Mouse (Mus musculus): ENCODE measurements at regions not wholly inside any gene's neighbourhood (a gene's known extent, or its start where the extent isn't known, plus 50 kb on each side); places are given as distances from the start of the nearest gene placed in this dataset.

- no peak overlapping the region for H3K27ac ChIP-seq (replicated peaks)
- WGBS = 56% methylated on average over 2 of the region's 2 CpGs
- H3K4me2 ChIP-seq = no peak overlapping the region
- no peaks in the 10 kb centered on the region for H3K9me3 ChIP-seq
- no peak for ATAC-seq (ENCODE audit: low FRiP score, low read depth)
- H3K36me3 ChIP-seq = no peaks in the 10 kb centered on the region
- no peaks in the 10 kb centered on the region for H3K4me1 ChIP-seq (replicated peaks)
- no peak overlapping the region for H3K9ac ChIP-seq
- H3K4me3 ChIP-seq = no peak overlapping the region
- H3K27me3 ChIP-seq = no peaks in the 10 kb centered on the region
Measured at GRCm38 (mm10) chr15:56108313-56108712, 1369.1 kb downstream of the Slc22a22 start.

DNA sequence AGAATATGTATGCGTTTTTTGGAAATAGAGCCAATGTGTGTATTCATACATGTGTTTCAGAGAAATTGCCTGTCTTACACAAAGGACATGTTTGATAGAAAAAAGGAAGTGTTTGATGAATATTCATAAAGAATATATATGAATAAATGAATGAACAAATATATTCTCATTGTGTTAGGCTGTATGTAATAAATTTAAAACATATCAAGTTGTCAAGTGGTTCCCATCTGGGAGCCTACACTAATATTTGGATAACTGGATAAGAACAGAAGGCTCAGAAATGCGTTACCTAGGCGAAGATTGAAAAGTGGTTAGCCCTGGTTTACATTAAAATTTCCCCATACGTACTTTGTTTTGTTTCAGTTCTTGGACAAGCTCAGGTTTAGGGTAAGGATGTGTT lies 1369.7 kb downstream of the Slc22a22 start:
- Histone ChIP-seq H3K9ac (no peak overlapping the region), H3K9me3 (no peaks in the 10 kb centered on the region), H3K4me2 (no peak overlapping the region), H3K36me3 (no peaks in the 10 kb centered on the region), H3K4me1 (replicated peaks) (no peaks in the 10 kb centered on the region), H3K4me3 (no peak overlapping the region), H3K27ac (replicated peaks) (no peak overlapping the region), H3K27me3 (no peaks in the 10 kb centered on the region)
- ATAC-seq (ENCODE audit: low FRiP score, low read depth) = no peak
- 72% methylated on average over 4 of the region's 4 CpGs for WGBS

GRCm38 (mm10) chr15:56100133-56100735 lies 1377.2 kb downstream of the Slc22a22 start:
- no peak overlapping the region for H3K4me2 ChIP-seq
- H3K4me3 ChIP-seq = no peak overlapping the region
- no peak overlapping the region for H3K27ac ChIP-seq (replicated peaks)
- H3K9ac ChIP-seq = no peak overlapping the region
- no peaks in the 10 kb centered on the region for H3K4me1 ChIP-seq (replicated peaks)
- no peaks in the 10 kb centered on the region for H3K9me3 ChIP-seq
- H3K27me3 ChIP-seq = no peaks in the 10 kb centered on the region
- H3K36me3 ChIP-seq = no peaks in the 10 kb centered on the region
- WGBS = 77% methylated on average over 3 of the region's 3 CpGs
- peak; percentile 56; the same call in 1 of the 2 replicates for ATAC-seq (ENCODE audit: low FRiP score, low read depth)

GRCm38 (mm10) chr15:56077838-56078567 lies 1399.4 kb downstream of the Slc22a22 start:
- Histone ChIP-seq H3K4me3 (no peak overlapping the region), H3K27me3 (no peaks in the 10 kb centered on the region), H3K36me3 (no peaks in the 10 kb centered on the region), H3K9ac (no peak overlapping the region), H3K4me1 (replicated peaks) (peaks cover 8% of the 10 kb centered on the region), H3K4me2 (peak overlapping the region; percentile 40), H3K27ac (replicated peaks) (0 out of 2 replicates have a peak overlapping the region, but pooled peaks have one; percentile 40), H3K9me3 (no peaks in the 10 kb centered on the region)
- WGBS = 25% methylated on average over 11 of the region's 11 CpGs
- peak; percentile 89 for ATAC-seq (ENCODE audit: low FRiP score, low read depth)

GRCm38 (mm10) chr15:56077081-56077480 lies 1400.3 kb downstream of the Slc22a22 start:
- Histone ChIP-seq H3K9me3 (no peaks in the 10 kb centered on the region), H3K4me3 (no peak overlapping the region), H3K9ac (no peak overlapping the region), H3K4me1 (replicated peaks) (peaks cover 8% of the 10 kb centered on the region), H3K4me2 (no peak overlapping the region), H3K36me3 (no peaks in the 10 kb centered on the region), H3K27ac (replicated peaks) (no peak overlapping the region), H3K27me3 (no peaks in the 10 kb centered on the region)
- WGBS = 38% methylated on average over 1 of the region's 1 CpGs
- ATAC-seq (ENCODE audit: low FRiP score, low read depth) = no peak

GRCm38 (mm10) chr15:56076680-56077079 lies 1400.7 kb downstream of the Slc22a22 start:
- no peaks in the 10 kb centered on the region for H3K9me3 ChIP-seq

DNA sequence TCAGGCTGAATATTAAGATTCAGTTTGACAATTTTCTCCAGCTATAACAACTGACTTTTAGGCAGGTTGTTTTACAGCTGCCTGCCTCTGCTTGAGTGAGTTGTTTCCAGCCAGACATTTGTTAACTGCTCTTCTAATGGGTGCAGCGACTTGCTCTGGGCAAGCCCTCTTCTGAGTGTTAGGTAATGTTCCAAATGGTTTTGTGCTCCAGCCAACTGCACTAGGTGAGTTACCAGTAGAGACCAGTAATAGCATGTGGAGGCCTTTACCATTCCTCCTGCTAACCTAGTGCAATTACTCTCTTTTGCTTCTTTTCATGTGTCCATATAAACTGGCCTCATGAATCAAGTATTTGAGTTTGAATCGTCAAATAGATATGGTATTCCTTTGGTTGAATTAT lies 1407.9 kb downstream of the Slc22a22 start:
- ATAC-seq (ENCODE audit: low FRiP score, low read depth) = no peak
- H3K27me3 ChIP-seq = no peaks in the 10 kb centered on the region
- WGBS = 87% methylated on average over 2 of the region's 2 CpGs
- H3K9ac ChIP-seq = no peak overlapping the region
- H3K9me3 ChIP-seq = no peaks in the 10 kb centered on the region
- H3K4me2 ChIP-seq = no peak overlapping the region
- no peak overlapping the region for H3K4me3 ChIP-seq
- no peak overlapping the region for H3K27ac ChIP-seq (replicated peaks)
- no peaks in the 10 kb centered on the region for H3K36me3 ChIP-seq
- no peaks in the 10 kb centered on the region for H3K4me1 ChIP-seq (replicated peaks)

More at GRCm38 (mm10) chr15:56076680-56077079, 1400.7 kb downstream of the Slc22a22 start:
- Histone ChIP-seq H3K27ac (replicated peaks) (no peak overlapping the region), H3K27me3 (no peaks in the 10 kb centered on the region), H3K36me3 (no peaks in the 10 kb centered on the region), H3K4me1 (replicated peaks) (peaks cover 8% of the 10 kb centered on the region), H3K4me2 (no peak overlapping the region), H3K9ac (no peak overlapping the region), H3K4me3 (no peak overlapping the region)
- ATAC-seq (ENCODE audit: low FRiP score, low read depth) = no peak
- WGBS = 97% methylated on average over 1 of the region's 1 CpGs

DNA sequence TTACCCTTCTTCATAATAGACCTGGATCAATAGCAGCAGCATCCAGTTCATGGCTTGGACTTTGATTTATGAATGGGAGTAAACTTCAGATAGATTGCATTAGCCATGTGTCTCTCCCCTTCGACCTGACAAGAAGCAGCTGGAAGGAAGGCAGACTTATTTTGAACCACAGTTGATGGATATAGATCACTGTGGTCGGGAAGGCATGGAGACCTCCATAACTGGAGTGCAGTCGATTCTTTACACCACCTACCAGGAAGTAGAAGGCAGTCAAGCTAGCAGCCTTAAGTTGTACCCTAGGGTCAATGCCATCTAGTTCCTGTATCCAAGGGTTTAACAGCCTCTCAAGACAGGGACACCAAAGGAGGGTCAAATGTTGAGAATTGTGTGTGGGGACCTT lies 1410.2 kb downstream of the Slc22a22 start:
- Histone ChIP-seq H3K4me3 (no peak overlapping the region), H3K4me2 (no peak overlapping the region), H3K9me3 (no peaks in the 10 kb centered on the region), H3K27me3 (no peaks in the 10 kb centered on the region), H3K36me3 (no peaks in the 10 kb centered on the region), H3K27ac (replicated peaks) (no peak overlapping the region), H3K4me1 (replicated peaks) (no peaks in the 10 kb centered on the region), H3K9ac (no peak overlapping the region)
- no peak for ATAC-seq (ENCODE audit: low FRiP score, low read depth)
- WGBS = 68% methylated on average over 3 of the region's 3 CpGs

GRCm38 (mm10) chr15:56066540-56066939 lies 1410.9 kb downstream of the Slc22a22 start:
- Histone ChIP-seq H3K27me3 (no peaks in the 10 kb centered on the region), H3K4me1 (replicated peaks) (no peaks in the 10 kb centered on the region), H3K36me3 (no peaks in the 10 kb centered on the region), H3K4me3 (no peak overlapping the region), H3K9me3 (no peaks in the 10 kb centered on the region), H3K9ac (no peak overlapping the region), H3K4me2 (no peak overlapping the region), H3K27ac (replicated peaks) (no peak overlapping the region)
- no peak for ATAC-seq (ENCODE audit: low FRiP score, low read depth)
- WGBS = 73% methylated on average over 4 of the region's 4 CpGs

- no peak overlapping the region for H3K4me3 ChIP-seq
- WGBS = 28% methylated on average over 7 of the region's 7 CpGs
- H3K36me3 ChIP-seq = no peaks in the 10 kb centered on the region
- H3K9ac ChIP-seq = no peak overlapping the region
- H3K9me3 ChIP-seq = no peaks in the 10 kb centered on the region
- no peak overlapping the region for H3K4me2 ChIP-seq
- ATAC-seq (ENCODE audit: low FRiP score, low read depth) = peak; percentile 85
- no peaks in the 10 kb centered on the region for H3K4me1 ChIP-seq (replicated peaks)
- no peak overlapping the region for H3K27ac ChIP-seq (replicated peaks)
- H3K27me3 ChIP-seq = no peaks in the 10 kb centered on the region
Measured at GRCm38 (mm10) chr15:56065872-56066534, 1411.4 kb downstream of the Slc22a22 start.

DNA sequence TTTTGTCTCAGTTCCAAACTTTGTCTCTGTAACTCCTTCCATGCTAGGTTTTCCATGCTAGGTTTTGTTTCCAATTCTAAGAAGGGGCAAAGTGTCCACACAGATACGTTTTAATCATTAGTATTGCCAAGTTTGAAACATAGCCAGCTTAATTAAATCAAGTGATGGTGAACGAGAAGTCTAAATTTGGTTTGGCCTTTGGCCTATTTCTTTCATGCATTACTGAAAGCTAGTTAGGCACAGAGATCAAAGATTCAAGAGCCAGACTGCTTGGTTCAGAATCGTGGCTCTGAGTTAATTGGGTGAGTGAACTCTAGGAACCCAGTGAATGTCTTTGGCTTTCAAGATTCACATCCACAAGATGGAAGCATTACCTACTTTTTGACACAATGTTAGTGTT lies 1414.8 kb downstream of the Slc22a22 start:
- WGBS = 63% methylated on average over 3 of the region's 3 CpGs
- H3K36me3 ChIP-seq = no peaks in the 10 kb centered on the region

DNA sequence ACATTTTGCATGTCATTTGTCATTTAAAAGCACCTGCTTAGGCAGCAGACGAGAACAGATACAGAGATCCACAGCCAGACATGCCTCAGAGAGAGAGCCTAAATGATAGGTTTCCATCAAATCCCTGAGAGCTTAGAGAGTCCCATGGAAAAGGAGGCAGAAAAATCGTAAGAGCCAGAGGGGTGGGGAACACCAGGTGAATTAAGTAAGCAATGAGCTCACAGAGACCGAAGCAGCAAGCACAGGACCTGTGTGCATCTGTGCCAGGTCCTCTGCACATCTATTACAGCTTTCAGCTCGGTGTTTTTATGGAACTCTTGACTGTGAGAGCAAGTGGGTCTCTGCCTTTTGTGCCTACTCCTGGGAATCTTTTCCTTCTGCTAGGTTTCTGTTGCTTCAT lies 1416.1 kb downstream of the Slc22a22 start:
- Histone ChIP-seq H3K36me3 (no peaks in the 10 kb centered on the region), H3K9ac (no peak overlapping the region), H3K27me3 (no peaks in the 10 kb centered on the region), H3K4me1 (replicated peaks) (no peaks in the 10 kb centered on the region), H3K4me3 (no peak overlapping the region), H3K27ac (replicated peaks) (no peak overlapping the region), H3K4me2 (no peak overlapping the region), H3K9me3 (no peaks in the 10 kb centered on the region)
- ATAC-seq (ENCODE audit: low FRiP score, low read depth) = no peak
- WGBS = 62% methylated on average over 4 of the region's 4 CpGs

More for the DNA sequence above, 1414.8 kb downstream of the Slc22a22 start:
- Histone ChIP-seq H3K9ac (no peak overlapping the region), H3K27ac (replicated peaks) (no peak overlapping the region), H3K4me3 (no peak overlapping the region), H3K4me1 (replicated peaks) (no peaks in the 10 kb centered on the region), H3K27me3 (no peaks in the 10 kb centered on the region), H3K9me3 (no peaks in the 10 kb centered on the region), H3K4me2 (no peak overlapping the region)
- no peak for ATAC-seq (ENCODE audit: low FRiP score, low read depth)

Data from hindbrain, embryonic 15.5 days (tissue).